Comparison of ENCODE assay signal across 11 mouse cellular contexts in the genomic region with DNA sequence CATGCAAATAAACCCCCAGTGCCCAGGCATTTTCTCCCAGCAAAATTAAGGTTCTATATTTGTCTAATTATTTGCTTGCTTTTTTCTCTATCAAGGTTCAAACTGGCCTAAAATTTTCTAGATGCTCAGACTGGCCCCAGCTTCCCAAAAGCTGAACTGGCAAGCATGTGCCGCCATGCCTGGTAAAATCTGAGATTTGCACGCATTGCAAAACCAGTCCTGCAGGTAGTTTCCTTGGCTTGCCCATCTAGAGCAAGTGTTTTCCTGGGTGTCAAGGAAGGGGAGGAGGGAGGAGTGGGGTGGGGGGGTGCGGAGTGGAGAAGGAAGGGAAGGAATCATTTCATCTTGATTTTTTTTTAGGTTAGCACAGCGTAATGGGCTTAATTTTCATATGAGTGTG.
"Had no signal": no experiment of that assay in that cellular context is flagged by ENCODE, and none has a peak within 500 bp of the region (broad histone marks: within the 10 kb centered on the region; RNA-seq: fewer than 3 reads in every experiment).

No protein-coding gene starts in this region.

- DNase-seq: kidney, adult 18-20 months; liver; liver, embryonic 13.5 days; liver, postnatal 0 days; right cerebral cortex, postnatal 14 days; thymus, adult 2 months; thymus, postnatal 25 days had no signal

- H3K4me2 ChIP-seq: limb, embryonic 12.5 days; liver, embryonic 13.5 days; midbrain, embryonic 13.5 days; stomach, embryonic 15.5 days had no signal

- H3K9me3 ChIP-seq: limb, embryonic 12.5 days; liver, embryonic 13.5 days; midbrain, embryonic 13.5 days; stomach, embryonic 15.5 days had no signal

- H3K9ac ChIP-seq: limb, embryonic 12.5 days; liver, embryonic 13.5 days; liver, postnatal 0 days; midbrain, embryonic 13.5 days; stomach, embryonic 15.5 days had no signal

- H3K36me3 ChIP-seq: limb, embryonic 12.5 days; liver, embryonic 13.5 days; midbrain, embryonic 13.5 days; stomach, embryonic 15.5 days had no signal

- H3K27ac ChIP-seq: hindbrain, postnatal 0 days; limb, embryonic 12.5 days; liver, embryonic 13.5 days; midbrain, embryonic 13.5 days; stomach, embryonic 15.5 days had no signal

- H3K27me3 ChIP-seq: limb, embryonic 12.5 days; liver, embryonic 13.5 days; midbrain, embryonic 13.5 days; stomach, embryonic 15.5 days had no signal

- H3K4me3 ChIP-seq: limb, embryonic 12.5 days; liver, embryonic 13.5 days; midbrain, embryonic 13.5 days; stomach, embryonic 15.5 days had no signal

- ATAC-seq: hindbrain, postnatal 0 days; liver, postnatal 0 days; midbrain, embryonic 13.5 days had no signal

- H3K4me1 ChIP-seq: midbrain, embryonic 13.5 days had no signal
